Mouse (Mus musculus) heart, adult 8-10 months (tissue): ENCODE data around the gene Ppm1e. TPM values are rescaled to one million over a fixed set of nuclear protein-coding genes. Genes with fewer than 3 reads are reported as not detected.

ENCODE experiments used
- DNase-seq: peaks from one replicate; pipeline ENCODE4 v3.0.0; 2022; ENCODE audit warnings: low spot score
- total RNA-seq, 4 experiments: library from RNA; stranded (reverse); gene quantifications; 2 replicates each; pipeline ENCODE4 v1.2.4; 2022

Gene Ppm1e
- 1 to 10 TPM; 3.7 to 7.1 (median 5.3) TPM for total RNA-seq

DNA sequence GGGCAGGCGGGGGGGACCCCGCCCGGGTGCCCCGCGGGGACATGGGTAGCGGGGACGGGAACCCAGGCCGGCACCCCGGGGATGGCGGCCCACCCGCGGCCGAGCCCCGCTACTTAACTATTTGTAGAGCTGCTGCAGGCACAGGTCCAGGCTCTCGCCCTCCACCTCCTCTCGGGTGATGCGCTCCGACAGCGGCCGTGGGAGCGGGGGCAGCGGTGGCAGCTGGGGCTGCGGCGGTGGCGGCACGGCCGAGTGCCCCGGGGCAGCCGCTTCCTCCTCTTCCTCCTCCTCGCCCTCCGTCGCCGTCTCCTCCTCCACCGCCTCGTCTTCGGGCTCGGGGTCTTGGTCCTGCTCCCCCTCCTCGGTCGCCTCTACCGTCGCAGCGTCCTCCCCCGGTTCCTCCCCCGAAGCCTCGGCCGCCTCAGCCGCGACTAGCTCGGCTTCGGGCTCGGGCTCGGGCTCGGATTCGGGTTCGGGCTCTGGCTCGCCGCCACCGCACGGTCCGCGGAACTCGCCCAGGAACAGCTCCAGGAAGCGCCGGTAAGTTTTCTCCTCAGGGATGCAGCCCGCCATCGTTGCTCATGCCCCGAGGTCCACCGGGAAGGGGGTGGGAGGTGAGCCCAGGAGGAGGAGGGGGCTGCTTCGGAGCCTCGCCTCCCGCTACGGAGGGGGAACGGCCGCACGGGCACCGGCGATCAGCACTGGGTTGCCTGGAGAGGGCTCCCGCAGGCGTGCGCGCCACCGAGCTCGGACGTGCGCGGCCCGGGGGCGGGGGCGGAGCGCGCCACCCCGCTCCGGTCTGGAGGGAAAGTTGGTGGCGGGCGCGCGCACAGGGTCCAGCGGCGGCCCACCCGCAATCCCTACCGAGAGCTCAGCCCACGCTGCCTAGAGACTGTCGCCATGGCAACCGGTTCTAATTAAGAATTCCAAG is at the start of gene Ppm1e:
Gene Ppm1e, minus strand, starts transcription at position 693 of the 931 bp plus-strand sequence.
- DNase-seq: peak; percentile 24

- DNase-seq: no peak
These were observed 46.1 kb upstream of the Ppm1e start, which contains the start of the genes Rad51c and Tex14 for GRCm38 (mm10) chr11:87404876-87405275. Gene Rad51c (minus strand): TSS chr11:87404954. Gene Tex14 (plus strand): TSS chr11:87405065.

DNA sequence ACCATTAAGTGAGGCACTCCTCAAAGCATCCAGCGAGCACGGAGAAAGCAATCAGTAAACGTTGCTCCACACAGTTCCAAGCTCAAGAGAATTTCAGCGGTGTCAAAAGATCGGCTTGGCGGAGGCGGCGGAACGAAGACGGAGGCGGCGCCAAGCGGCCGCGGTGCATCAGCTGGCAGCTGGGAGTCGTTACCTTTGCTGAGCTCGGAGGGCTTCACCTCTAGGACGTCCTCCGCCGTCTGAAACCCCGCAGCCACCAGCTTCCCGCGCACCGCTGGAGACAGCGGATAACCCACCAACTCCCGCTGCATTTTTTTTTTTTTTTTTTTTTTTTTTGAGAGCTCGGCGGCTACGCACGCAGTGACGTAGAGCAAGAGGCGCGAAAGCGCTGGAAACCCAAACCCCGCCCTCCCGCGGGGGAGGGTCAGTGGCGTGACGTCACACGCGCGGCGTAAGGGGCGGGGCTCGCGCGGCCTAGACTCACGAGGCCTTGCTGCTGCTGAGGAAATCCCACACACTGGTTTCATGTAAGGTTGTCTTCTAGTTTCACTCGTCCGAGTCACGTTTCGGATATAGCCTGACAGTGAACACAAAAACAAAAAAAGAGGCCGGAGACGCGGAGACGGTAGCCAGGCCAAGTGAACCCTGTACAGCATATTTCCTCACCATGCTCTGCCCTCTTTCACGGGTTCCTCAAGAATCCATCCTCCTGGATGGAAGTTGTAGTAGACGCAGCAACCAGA is 45.5 kb upstream of the Ppm1e start:
- DNase-seq: peak; percentile 94

DNA sequence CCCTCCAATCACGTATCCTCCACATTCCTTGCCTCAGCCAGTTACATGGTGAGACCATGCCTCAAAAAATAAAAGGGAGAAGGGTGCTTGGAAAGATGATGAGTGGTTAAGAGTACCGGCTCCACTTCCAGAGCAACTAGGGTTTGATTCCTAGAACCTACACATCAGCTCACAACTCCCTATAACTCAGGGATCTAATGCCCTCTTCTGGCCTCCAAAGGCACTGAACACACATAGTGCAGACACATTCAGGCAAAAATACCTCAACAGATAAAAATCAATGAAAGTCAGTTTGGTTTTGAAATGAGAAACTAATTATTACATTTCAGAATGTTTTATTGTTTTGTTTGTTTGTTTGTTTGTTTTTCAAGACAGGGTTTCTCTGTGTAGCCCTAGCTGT is 39.6 kb upstream of the Ppm1e start:
- DNase-seq: no peak

DNA sequence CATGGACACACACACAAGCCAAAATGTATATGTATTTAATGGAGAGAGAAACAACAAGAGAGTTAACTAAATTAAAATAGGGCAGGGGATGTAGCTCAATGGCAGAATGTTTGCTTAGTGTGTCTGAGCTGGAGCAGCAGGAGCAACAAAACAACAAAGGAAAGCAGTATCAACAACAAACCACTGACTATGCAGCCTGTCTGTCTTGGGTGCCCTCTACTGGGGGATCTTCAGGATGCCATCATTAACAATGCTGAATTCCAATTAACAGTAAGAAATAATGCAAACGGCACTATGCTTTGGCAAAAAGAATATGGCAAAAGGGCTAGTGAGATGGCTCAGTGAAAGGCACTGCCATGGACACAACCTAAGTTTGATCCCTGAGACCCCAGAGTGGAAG is 35.0 kb upstream of the Ppm1e start:
- peak; percentile 5 for DNase-seq

DNA sequence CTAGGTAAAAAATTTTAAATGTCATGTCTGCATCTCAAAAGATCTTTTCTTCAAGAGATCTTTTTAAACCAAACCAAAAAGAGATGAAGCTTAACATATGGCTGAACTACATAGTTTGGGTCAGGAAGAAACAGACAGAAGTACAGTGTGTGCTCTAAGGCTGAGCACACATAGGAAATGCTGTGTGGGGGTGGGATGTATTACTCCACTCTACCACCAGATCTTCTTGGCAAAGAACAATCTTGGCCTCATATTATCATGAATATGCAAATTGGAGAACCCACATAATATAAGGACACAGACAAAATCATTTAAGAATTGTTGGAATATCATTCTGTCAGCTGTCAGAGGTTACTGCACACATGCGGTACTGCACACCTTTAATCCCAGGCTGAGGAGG is 26.9 kb upstream of the Ppm1e start:
- DNase-seq: no peak

DNA sequence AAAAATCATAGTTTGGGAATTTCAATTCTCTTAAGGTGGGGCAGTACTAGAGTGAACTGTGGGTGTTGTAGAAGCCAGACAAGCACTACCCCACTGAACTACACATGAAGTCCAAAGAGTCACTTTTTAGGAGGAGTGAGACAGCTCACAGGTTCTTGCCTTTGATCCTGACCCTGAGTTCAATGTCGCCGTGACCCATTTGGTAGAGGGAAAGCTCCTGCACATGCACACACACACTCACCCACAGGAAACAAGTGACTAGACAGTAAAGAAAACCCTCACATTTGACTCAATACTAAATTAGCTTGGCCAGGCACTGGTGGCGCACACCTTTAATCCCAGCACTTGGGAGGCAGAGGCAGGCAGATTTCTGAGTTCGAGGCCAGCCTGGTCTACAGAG is 25.7 kb upstream of the Ppm1e start:
- DNase-seq: no peak

DNA sequence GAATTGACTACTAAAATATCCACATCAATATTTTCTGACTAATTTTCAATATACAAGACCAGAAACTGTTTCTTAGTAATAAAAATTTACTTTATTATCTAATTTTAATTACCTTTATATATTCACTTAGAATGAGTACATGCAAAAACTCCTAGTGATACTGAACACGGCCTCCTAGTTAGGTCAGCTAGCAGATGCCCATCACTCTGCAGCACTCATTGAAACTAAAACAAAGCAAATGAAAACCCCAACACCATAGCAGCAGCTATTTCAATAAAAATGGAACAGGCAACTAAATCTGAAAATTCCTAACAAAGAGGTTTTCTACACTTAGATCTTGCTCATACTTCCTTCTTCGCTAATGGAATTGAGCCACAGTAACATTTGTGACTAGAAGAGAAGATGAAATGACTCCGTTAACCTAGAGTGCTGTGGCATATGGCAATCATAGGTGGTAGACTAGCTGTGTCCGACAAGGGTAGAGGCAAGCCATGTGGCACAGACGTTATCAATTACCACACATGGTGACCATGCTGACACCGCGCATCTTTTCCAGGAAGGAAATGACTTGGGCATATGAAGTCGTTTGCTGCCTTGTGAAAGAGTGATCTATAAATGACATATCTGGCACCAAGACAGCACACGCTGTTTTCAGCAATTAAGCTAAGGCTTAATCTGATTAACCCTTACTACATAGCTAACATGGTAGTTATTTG is 9.2 kb upstream of the Ppm1e start:
- DNase-seq: no peak

DNA sequence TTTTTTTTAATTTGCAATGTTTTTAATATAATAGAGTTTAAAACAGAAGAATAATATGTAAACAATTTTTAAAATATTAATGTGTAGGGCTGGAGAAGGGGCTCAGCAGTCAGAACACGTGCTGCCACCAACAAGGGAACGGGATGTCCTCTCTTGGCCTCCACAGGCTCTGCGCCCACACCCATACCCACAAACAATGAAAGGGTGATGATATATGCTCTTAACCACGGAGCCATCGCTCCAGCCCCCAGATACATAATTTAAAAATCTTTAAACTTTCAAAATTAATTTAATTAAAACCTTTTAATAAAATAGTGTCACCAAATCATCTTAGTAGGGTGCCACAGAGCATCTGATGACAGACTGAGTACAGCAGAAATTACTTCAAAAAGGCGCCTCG is 8.2 kb upstream of the Ppm1e start:
- DNase-seq: no peak

- no peak for DNase-seq
These were observed 6.3 kb upstream of the Ppm1e start for GRCm38 (mm10) chr11:87365120-87365519.

DNA sequence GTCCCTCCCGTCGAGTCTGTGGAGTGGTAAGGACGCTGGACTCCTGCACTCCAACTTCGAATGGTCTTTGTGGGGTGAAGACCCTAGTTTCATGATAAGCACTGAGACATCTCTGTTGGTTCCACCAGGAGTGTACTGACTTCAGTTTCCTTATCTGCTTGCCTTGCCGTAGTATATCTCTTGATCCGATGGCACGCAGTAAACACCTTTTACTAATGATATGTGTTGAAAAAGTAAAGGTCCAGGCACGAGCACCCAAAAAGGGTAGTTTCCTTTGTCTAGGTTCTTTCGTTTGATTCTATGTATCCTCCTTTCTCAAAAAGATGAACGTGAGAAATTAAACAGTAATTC is 414 bp upstream of the Ppm1e start:
- no peak for DNase-seq

- DNase-seq: no peak
These were observed 1.2 kb downstream of the Ppm1e start for GRCm38 (mm10) chr11:87357317-87358300.

DNA sequence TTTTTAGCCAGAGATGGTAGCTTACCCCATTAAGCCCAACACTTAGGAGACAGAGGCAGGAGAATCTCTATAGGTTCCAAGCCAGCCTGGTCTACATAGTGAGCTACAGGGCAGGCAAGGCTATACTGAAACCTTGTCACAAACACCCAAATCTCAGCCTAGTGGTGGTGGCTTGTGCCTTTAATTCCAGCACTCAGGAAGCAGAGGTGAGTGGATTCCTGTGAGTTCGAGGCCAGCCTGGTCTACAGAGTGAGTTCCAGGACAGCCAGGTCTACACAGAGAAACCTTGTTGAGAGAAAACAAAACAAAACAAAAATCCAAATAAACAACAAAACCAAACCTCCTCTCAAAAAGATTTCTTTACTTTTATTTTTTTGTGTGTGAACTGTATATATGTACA is 4.0 kb downstream of the Ppm1e start:
- no peak for DNase-seq

- no peak for DNase-seq
These were observed 5.1 kb downstream of the Ppm1e start for GRCm38 (mm10) chr11:87353646-87354170.

DNA sequence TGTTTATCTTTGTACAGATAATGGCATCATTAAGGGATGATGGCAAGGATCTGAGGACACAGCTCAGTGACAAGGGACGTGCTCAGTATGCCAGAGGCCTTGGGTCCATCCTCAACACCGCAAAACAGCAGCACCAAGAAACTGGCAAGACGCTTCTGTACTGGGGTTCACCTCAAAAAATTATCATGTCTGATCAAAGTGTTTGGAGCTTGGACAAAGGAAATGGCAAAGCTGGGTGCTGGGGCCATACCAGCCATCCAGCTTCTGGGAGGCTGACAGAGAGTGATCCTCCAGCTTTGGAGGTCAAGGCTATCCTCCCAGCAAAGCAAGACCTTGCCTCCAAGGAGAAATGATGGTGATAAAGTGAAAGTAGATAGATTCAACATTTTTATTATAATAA is 32.4 kb downstream of the Ppm1e start:
- no peak for DNase-seq

DNA sequence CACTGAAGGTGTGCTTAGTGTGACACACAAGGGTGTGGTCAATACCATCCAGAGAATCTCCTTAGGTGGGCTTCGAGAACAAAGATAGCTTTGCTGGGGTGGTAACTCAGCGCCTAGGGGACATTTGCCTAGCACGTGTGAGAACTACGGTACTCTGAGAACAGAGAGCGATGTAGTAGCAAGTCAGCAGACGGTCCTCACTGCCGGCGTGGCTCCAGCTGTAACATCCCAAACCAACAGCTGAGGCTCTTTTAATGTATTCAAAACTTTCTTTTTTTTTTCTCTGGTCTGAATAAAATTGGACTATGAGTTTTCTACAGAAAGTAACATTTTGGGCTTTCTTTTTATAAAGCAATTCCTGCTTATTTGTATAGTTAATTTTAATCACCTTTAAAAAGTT is 36.3 kb downstream of the Ppm1e start:
- no peak for DNase-seq

- DNase-seq: no peak
These were observed 38.8 kb downstream of the Ppm1e start for GRCm38 (mm10) chr11:87320007-87320406.

DNA sequence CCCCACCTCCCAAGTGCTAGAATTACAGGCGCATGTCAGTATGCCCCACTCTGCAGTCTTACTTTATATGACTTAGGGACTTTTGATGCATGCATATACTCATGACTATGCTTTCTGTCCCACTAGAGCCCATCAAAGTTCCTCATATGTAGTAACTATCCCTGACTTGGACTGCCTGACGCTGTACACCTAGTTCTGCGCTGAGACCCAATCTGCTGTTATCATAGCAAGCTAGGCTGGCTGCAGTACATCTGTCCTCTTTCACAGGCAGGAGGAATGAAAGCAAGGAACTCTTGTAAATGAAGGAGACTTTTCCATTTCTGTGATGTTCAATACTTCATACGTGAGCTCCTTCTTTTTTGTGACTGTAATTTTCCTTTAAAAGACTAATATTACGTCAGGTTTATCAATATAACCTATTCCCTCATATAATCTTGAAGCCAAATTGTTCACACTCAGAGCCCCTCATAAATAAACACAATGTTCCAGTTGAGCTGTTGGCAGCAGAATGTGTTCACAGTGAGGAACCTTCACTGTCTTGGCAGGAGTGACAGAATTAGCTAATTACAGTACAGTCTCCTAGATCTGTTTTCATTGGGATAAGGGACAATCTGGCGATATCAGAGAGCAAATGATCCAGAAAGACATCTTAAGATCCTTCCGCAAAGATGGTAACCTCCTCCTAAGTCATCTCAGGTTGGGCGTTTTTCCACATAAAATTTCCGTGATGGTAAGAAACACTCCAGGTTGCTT is 39.7 kb downstream of the Ppm1e start:
- DNase-seq: no peak

DNA sequence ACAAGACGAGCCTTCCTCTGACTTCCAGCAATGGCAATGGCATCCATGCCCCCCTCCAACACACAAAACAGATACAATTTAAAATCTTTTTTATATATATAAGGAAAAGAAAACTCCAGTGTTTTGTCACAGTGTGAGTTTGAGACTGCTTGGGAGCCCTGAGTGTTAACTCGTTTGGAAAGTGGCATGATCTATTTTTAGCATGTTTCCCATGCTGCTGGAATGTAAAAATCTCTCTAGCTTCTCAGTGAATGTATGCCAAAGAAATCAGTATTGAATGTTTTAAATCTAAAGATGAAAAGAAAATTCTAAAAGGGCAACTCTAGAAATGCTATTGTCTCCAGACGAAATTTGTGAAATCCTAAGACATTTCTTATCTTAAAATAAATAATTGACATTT is 45.3 kb downstream of the Ppm1e start:
- DNase-seq: no peak

DNA sequence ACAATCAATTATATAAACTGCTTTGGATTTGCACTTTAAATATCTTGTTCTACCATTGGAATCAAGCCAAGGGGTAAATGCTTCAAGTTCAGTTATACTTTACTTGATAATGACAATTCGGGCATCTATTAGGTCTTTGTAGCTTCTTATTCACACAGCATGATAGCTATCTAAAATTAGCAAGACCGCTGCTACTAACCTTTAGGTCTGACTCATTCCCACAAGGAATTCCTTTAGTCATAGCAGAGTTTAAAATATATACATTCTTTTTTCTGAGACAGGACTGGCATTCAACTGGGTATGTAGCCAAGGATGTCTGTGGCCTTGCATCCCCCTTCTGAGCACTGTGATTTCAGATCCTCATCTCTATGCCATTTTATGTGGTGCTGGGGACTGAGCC is 48.5 kb downstream of the Ppm1e start:
- DNase-seq: no peak
